Mouse (Mus musculus) intestine, embryonic 16.5 days (tissue): ENCODE results near the gene Apob. TPM values are rescaled to one million over a fixed set of nuclear protein-coding genes. Genes with fewer than 3 reads are reported as not detected.

Experiments
- ATAC-seq: fragments of 200-750 bp; cut with Nextera tagmentation; 2 replicates; pipeline ENCODE4 v1.8.0; 2017; ENCODE audit warnings: moderate TSS enrichment, moderate library complexity
- H3K27ac ChIP-seq: fragments of 300-500 bp; sonication (generic); 2 replicates; pipeline ENCODE4 v1.5.1; 2014; ENCODE audit warnings: mild to moderate bottlenecking, low read length
- H3K27me3 ChIP-seq: fragments of 300-500 bp; sonication (generic); replicated peaks from 2 replicates; pipeline ENCODE4 v1.6.1; 2014; ENCODE audit warnings: low read length, control low read depth, mixed read lengths; ENCODE audit not compliant: control insufficient read depth, insufficient read depth
- H3K36me3 ChIP-seq: fragments of 300-500 bp; sonication (generic); 2 replicates; pipeline ENCODE4 v1.6.1; 2014; ENCODE audit warnings: low read length, control low read depth; ENCODE audit not compliant: control insufficient read depth, insufficient read depth
- H3K4me1 ChIP-seq: fragments of 300-500 bp; sonication (generic); 2 replicates; pipeline ENCODE4 v1.6.1; 2014; ENCODE audit warnings: low read length, control low read depth, mixed read lengths; ENCODE audit not compliant: control insufficient read depth, insufficient read depth
- H3K4me2 ChIP-seq: fragments of 300-500 bp; sonication (generic); 2 replicates; pipeline ENCODE4 v1.6.1; 2014; ENCODE audit warnings: low read depth, low read length, control low read depth
- H3K4me3 ChIP-seq: fragments of 300-500 bp; sonication (generic); 2 replicates; pipeline ENCODE4 v1.5.1; 2014; ENCODE audit warnings: mild to moderate bottlenecking, low read length
- H3K9ac ChIP-seq: fragments of 300-500 bp; sonication (generic); 2 replicates; pipeline ENCODE4 v1.6.1; 2014; ENCODE audit warnings: low read depth, low read length
- H3K9me3 ChIP-seq: fragments of 300-500 bp; sonication (generic); 2 replicates; pipeline ENCODE4 v1.6.1; 2016; ENCODE audit warnings: low read length, control low read depth; ENCODE audit not compliant: control insufficient read depth
- WGBS: fragments of 180-500 bp; shearing (Covaris S2); extraction: QIAGEN DNeasy Blood & Tissue Kit; methylation state at CpG from one replicate; pipeline ENCODE4 v1.1.7; 2014; 5-methylcytosine and 5-hydroxymethylcytosine counted together
- polyA plus RNA-seq: library from polyadenylated mRNA; unstranded; fragments of >200 nt; fragmentation: Nextera tagmentation; extraction: Ambion mirVana; gene quantifications from 2 replicates; pipeline ENCODE4 v1.2.1, GENCODE M21; 2015

Gene Apob
- polyA plus RNA-seq, 1 experiment from 2014 or later, result 61.3 TPM

DNA sequence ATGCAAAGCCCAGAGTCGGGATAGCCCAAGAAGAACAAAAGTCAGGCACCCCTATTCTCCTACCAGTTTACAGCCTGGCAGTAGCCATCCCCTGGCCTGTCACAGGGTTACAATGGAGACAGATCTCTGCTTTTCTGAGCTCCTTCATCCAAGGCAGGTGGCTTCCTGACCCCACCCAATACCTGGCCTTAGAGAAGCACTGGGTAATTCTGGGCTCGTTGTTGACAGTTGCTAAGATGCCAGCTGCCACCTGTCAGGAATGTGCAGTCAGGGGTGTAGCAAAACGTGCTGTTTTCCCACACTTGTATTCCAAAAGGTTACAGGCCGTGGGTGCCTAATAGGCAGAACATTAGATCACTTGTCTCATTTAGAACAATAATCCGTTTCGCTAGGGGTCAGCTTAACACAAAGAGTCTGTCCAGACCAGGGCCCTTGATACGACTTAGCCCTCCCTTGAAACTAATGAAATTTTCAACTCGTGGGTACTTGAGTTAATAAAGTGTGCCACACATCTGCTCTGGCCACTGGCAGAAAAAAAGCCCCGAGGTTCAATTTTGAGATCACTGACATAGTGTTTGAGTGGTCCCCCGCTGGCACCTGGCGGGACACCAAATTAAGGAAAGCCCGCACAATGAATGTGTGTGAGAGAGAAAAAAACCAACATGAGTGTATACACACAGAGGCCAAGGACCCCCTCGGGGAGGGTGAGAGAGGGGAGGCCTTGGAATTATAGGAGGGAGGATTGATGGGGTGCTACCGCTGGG is 54.3 kb downstream of the Apob start:
- Histone ChIP-seq H3K27ac (no peak overlapping the region), H3K4me1 (no peaks in the 10 kb centered on the region), H3K4me3 (no peak overlapping the region), H3K36me3 (no peaks in the 10 kb centered on the region), H3K9me3 (no peaks in the 10 kb centered on the region), H3K9ac (no peak overlapping the region), H3K4me2 (no peak overlapping the region), H3K27me3 (no peaks in the 10 kb centered on the region)
- no peak for ATAC-seq
- 63% methylated on average over 14 of the region's 14 CpGs for WGBS

- H3K36me3 ChIP-seq, result no peaks in the 10 kb centered on the region
- H3K9ac ChIP-seq, result no peak overlapping the region
- H3K4me2 ChIP-seq, result no peak overlapping the region
- H3K4me1 ChIP-seq, result no peaks in the 10 kb centered on the region
- no peak overlapping the region for H3K27ac ChIP-seq
- ATAC-seq, result no peak
- WGBS, result 61% methylated on average over 4 of the region's 4 CpGs
- no peaks in the 10 kb centered on the region for H3K27me3 ChIP-seq
- no peak overlapping the region for H3K4me3 ChIP-seq
- no peaks in the 10 kb centered on the region for H3K9me3 ChIP-seq
Measured at GRCm38 (mm10) chr12:8032359-8032755, 54.9 kb downstream of the Apob start.

DNA sequence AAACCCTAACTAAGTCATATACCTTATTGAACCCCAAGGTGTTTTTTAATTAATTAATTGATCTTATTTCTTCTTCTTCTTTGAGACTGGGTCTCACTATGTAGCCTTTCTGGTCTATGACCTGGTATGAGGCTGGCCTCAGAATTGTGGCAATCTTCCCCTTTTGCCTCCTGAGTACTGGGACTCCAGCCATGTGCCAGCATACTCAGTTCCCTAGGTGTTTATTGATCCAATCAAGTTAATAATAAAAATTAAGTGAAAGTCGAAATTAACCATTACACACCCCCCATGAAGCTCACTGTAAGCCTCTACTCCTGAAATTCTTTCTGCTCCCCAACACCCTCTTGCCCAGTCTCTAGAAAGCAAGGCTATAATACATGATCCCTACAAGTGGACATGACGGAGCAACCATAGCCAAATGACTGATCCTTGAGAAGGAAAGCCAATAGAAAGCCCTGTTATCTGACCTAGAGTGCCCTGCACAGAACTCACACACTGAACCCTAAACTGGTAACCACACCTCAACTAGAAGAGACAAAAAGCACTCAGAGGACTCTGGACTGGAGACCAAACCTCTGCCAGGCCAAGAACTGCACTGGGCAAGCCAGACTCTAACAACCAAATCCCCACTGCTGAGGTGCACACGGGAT is 60.8 kb downstream of the Apob start:
- 80% methylated on average over 3 of the region's 3 CpGs for WGBS
- no peak overlapping the region for H3K4me2 ChIP-seq
- H3K4me1 ChIP-seq, result no peaks in the 10 kb centered on the region
- no peaks in the 10 kb centered on the region for H3K36me3 ChIP-seq
- H3K9ac ChIP-seq, result no peak overlapping the region
- no peak overlapping the region for H3K27ac ChIP-seq
- H3K9me3 ChIP-seq, result no peaks in the 10 kb centered on the region
- no peaks in the 10 kb centered on the region for H3K27me3 ChIP-seq
- no peak for ATAC-seq
- H3K4me3 ChIP-seq, result no peak overlapping the region

GRCm38 (mm10) chr12:8042626-8043394 is 65.4 kb downstream of the Apob start:
- Histone ChIP-seq H3K27ac (no peak overlapping the region), H3K4me2 (no peak overlapping the region), H3K36me3 (no peaks in the 10 kb centered on the region), H3K9me3 (no peaks in the 10 kb centered on the region), H3K4me3 (no peak overlapping the region), H3K4me1 (no peaks in the 10 kb centered on the region), H3K27me3 (no peaks in the 10 kb centered on the region), H3K9ac (no peak overlapping the region)
- WGBS, result 71% methylated on average over 7 of the region's 7 CpGs
- no peak for ATAC-seq

DNA sequence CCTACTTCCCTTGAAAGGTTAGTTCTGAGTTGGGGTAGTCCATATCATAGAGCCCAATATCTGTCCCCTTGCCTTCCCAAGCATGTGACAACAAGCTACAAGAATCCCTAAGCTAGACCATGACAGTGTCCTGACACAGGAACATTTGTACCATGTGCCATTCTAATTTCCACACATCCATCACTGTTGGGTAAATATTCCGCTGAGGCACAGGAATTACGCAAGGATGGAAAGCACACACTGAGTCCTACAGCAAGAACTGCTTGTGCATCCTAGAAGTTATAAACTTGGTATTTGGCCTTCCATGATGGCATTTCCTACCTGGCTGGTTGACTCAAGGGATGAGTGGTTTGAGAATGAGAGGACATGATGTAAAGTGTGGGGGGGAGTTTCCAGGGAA is 69.6 kb downstream of the Apob start:
- no peaks in the 10 kb centered on the region for H3K9me3 ChIP-seq
- H3K36me3 ChIP-seq, result no peaks in the 10 kb centered on the region
- no peaks in the 10 kb centered on the region for H3K27me3 ChIP-seq
- H3K27ac ChIP-seq, result no peak overlapping the region
- no peak overlapping the region for H3K9ac ChIP-seq
- 90% methylated on average over 2 of the region's 2 CpGs for WGBS
- no peak for ATAC-seq
- no peak overlapping the region for H3K4me2 ChIP-seq
- H3K4me3 ChIP-seq, result no peak overlapping the region
- no peaks in the 10 kb centered on the region for H3K4me1 ChIP-seq

DNA sequence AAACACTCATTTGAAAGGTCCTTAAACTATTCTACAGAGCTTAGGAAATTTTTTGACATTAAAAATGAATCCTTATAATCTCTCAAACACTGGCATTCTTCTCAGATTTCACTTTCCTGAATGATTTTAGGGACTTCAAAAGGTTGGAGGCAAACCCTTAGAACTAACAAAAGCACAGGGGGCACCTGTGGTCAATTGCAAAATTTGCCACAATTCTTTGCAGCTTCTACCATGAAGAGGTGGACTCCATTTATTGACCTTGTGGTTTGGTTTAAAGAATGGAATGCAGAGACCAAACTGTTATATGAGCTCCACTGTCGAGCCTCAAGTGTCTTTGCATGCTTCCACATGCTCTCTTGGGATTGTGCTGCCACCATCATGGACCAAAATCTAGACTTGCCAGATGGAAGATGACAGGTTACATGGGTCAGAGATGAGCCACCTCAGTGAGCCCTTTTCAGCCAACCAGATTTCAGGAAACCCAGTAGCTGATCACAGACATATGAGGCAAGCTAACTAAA is 70.4 kb downstream of the Apob start:
- WGBS, result 45% methylated on average over 1 of the region's 1 CpGs
- Histone ChIP-seq H3K27me3 (no peaks in the 10 kb centered on the region), H3K9me3 (no peaks in the 10 kb centered on the region), H3K9ac (no peak overlapping the region), H3K36me3 (no peaks in the 10 kb centered on the region), H3K27ac (no peak overlapping the region), H3K4me2 (no peak overlapping the region), H3K4me3 (no peak overlapping the region), H3K4me1 (no peaks in the 10 kb centered on the region)
- ATAC-seq, result no peak

DNA sequence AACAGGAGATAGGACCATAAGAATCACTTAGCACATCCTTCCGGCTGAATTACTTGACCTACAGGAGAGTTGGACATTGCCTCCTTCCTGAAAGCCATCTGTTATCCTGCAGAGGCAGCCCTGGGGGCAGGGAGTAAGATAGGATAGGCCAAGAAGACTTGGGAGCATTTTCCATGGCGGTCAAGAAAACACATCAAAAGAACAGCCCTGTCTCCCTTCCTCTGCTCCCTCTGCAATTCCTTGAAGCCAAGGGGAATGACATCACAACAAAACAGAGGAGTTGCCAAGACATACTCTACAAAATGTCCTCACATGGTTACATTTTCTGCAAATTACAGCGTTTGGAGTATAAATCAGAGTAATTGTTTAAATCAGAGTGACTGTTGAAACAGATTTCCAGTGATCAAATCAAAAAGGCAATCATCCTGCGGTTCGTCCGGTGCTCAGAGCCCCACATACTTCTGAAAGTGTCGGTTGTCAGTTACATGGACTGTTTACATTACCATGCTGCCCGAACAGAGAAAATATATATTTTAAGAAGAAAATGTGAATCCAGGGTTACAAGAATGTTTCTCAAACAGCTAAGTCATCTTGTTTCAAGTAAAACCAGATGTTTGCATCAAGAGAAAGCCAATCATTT is 78.7 kb downstream of the Apob start:
- H3K27ac ChIP-seq, result no peak overlapping the region
- no peak overlapping the region for H3K4me2 ChIP-seq
- no peak overlapping the region for H3K4me3 ChIP-seq
- no peak for ATAC-seq
- no peak overlapping the region for H3K9ac ChIP-seq
- WGBS, result 69% methylated on average over 8 of the region's 8 CpGs
- no peaks in the 10 kb centered on the region for H3K27me3 ChIP-seq
- H3K36me3 ChIP-seq, result no peaks in the 10 kb centered on the region
- no peaks in the 10 kb centered on the region for H3K4me1 ChIP-seq
- no peaks in the 10 kb centered on the region for H3K9me3 ChIP-seq

DNA sequence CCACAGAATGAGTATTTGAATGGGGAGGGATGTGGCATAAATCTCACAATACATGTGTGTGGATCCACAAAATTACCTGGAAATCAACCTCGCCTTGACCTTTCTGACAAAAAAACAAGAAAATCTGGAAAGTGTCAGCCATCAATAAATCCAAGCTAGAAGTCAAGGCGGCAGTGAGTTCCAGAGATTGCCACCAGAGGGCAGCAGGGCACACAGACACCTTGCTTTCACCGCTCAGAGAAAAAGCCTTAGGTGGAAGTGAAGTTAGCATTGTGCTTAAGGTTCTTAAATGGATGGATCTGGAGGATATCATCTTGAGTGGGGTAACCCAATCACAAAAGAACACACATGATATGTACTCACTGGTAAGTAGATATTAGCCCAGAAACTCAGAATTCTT is 82.1 kb downstream of the Apob start:
- H3K36me3 ChIP-seq, result no peaks in the 10 kb centered on the region
- H3K4me1 ChIP-seq, result no peaks in the 10 kb centered on the region
- no peak overlapping the region for H3K27ac ChIP-seq
- no peaks in the 10 kb centered on the region for H3K27me3 ChIP-seq
- H3K4me3 ChIP-seq, result no peak overlapping the region
- H3K9ac ChIP-seq, result no peak overlapping the region
- no peak for ATAC-seq
- 15% methylated on average over 3 of the region's 3 CpGs for WGBS
- H3K4me2 ChIP-seq, result no peak overlapping the region
- no peaks in the 10 kb centered on the region for H3K9me3 ChIP-seq
